Mouse (Mus musculus): ENCODE results near the gene Ldlrad1. TPM values are rescaled to one million over a fixed set of nuclear protein-coding genes. Genes with fewer than 3 reads are reported as not detected.

Gene Ldlrad1
- polyA plus RNA-seq, 1 experiment = not detected

DNA sequence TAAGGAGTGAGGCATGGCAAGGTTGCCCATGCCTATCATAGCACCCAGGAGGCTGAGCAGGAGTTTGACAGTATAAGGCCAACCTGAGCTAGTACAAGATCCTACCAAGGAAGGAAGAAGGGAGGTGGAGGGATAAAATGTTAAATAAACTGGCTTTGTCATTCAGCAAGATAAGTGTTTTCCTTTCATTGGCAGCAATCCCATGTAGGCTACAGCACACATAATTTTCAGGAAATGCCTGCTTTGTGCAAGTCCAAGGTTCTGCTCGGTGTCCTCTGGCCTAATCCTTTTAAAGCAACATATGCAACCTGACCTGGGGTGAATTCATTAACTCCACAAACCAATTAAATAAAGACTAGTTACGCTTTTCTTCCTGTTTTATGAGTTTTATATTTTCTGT lies 36.4 kb downstream of the Ldlrad1 start:
- no peak for DNase-seq (ENCODE audit: low read depth)
- no peak for TF ChIP-seq CTCF (IDR thresholded peaks at IDR 0.05; ENCODE audit: borderline replicate concordance, extremely low read depth, insufficient read depth, insufficient read length)
- no peak for TF ChIP-seq POLR2A (IDR thresholded peaks at IDR 0.05; ENCODE audit: borderline replicate concordance, extremely low read depth, insufficient read depth, insufficient read length, poor library complexity, severe bottlenecking)

DNA sequence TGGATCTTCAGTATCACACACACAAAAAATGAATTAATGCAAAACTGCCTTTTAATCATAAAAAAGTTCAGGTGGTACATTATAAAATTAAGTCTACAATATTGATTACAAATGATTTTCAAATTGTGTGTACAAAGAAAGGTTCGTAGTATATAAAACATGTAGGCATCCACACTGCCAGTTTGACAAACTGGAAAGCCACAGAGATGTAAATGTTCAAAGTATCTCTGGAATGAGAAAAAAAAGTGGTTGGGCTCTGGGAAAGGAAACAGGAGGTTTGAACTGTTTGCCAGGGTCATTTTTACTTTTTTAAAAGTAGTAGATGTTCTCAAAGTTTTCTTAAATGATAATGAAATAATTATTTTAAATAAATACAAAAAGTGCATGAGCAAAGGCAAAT lies 37.1 kb downstream of the Ldlrad1 start:
- no peak for DNase-seq (ENCODE audit: low read depth)
- TF ChIP-seq POLR2A (IDR thresholded peaks at IDR 0.05; ENCODE audit: borderline replicate concordance, extremely low read depth, insufficient read depth, insufficient read length, poor library complexity, severe bottlenecking) (no peak), CTCF (IDR thresholded peaks at IDR 0.05; ENCODE audit: borderline replicate concordance, extremely low read depth, insufficient read depth, insufficient read length) (no peak)

DNA sequence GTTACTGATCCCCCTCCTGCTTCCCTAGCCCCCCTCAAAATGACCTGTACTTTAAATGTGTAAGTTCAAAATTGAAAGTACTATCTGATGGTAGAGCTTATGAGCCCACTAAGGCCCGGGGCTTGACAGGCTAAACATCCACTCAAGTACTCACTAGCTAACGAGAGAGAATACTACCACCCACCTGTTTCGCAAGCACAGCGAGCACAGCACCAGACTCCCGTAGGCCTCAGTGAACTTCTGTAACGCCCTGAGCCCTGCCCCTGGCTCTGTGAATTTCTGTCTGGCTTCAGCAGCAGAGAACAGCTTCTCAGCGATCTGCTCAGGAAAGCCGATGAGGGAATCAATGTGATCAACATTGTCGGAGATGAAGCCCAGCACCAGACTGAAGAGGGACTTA lies 38.1 kb downstream of the Ldlrad1 start:
- no peak for DNase-seq (ENCODE audit: low read depth)
- TF ChIP-seq CTCF (IDR thresholded peaks at IDR 0.05; ENCODE audit: borderline replicate concordance, extremely low read depth, insufficient read depth, insufficient read length) (no peak), POLR2A (IDR thresholded peaks at IDR 0.05; ENCODE audit: borderline replicate concordance, extremely low read depth, insufficient read depth, insufficient read length, poor library complexity, severe bottlenecking) (no peak)

DNA sequence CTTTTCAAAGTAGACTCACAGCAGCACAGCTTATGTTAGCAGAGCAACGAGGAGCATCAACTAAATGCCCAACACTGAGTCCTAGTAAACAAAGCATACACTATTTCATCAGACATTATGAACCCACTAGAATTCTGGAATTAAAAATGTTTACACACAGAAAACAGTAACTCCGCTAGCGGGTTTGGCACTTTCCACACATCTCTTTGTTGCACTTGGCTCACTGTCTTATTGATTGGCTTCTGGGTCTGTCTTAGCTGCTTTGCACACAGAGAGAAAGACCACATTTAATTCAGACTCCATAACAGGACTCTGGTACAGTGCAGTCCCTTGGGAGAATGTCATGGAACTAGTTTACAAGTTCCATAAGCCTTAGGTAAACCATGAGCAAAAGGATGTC lies 39.1 kb downstream of the Ldlrad1 start:
- peak; percentile 26 for DNase-seq (ENCODE audit: low read depth)
- TF ChIP-seq CTCF (IDR thresholded peaks at IDR 0.05; ENCODE audit: borderline replicate concordance, extremely low read depth, insufficient read depth, insufficient read length) (no peak), POLR2A (IDR thresholded peaks at IDR 0.05; ENCODE audit: borderline replicate concordance, extremely low read depth, insufficient read depth, insufficient read length, poor library complexity, severe bottlenecking) (no peak)

- TF ChIP-seq CTCF (IDR thresholded peaks at IDR 0.05; ENCODE audit: borderline replicate concordance, extremely low read depth, insufficient read depth, insufficient read length) = no peak
- TF ChIP-seq POLR2A (IDR thresholded peaks at IDR 0.05; ENCODE audit: borderline replicate concordance, extremely low read depth, insufficient read depth, insufficient read length, poor library complexity, severe bottlenecking) = no peak
Measured at GRCm38 (mm10) chr4:107249471-107249870, 40.5 kb downstream of the Ldlrad1 start.

DNA sequence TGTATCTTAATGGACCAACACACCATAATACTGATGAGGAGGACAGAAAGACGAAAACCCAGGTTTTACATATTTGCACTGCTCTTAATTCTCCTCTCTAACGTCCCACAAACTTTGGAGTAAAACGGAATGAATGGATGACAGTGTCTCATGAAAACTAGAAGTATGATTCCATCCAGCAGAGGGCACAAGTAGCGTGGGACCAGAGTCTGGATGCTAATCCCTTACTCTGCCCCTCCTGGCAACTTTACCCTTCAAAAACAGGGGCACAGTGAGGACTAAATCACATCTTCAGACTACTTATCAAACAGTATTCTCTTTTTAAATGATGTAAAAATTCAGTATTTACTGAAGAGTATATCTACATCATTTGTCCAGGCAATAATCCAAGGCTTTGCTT lies 41.5 kb downstream of the Ldlrad1 start:
- TF ChIP-seq CTCF (IDR thresholded peaks at IDR 0.05; ENCODE audit: borderline replicate concordance, extremely low read depth, insufficient read depth, insufficient read length) (peak; percentile 67; the same call in 1 of the 2 replicates), POLR2A (IDR thresholded peaks at IDR 0.05; ENCODE audit: borderline replicate concordance, extremely low read depth, insufficient read depth, insufficient read length, poor library complexity, severe bottlenecking) (no peak)
- DNase-seq (ENCODE audit: low read depth) = peak; percentile 73

More at GRCm38 (mm10) chr4:107249471-107249870, 40.5 kb downstream of the Ldlrad1 start:
- DNase-seq (ENCODE audit: low read depth) = peak; percentile 66

GRCm38 (mm10) chr4:107252522-107252921 lies 43.5 kb downstream of the Ldlrad1 start:
- TF ChIP-seq CTCF (IDR thresholded peaks at IDR 0.05; ENCODE audit: borderline replicate concordance, extremely low read depth, insufficient read depth, insufficient read length) = no peak
- no peak for TF ChIP-seq POLR2A (IDR thresholded peaks at IDR 0.05; ENCODE audit: borderline replicate concordance, extremely low read depth, insufficient read depth, insufficient read length, poor library complexity, severe bottlenecking)
- DNase-seq (ENCODE audit: low read depth) = no peak

GRCm38 (mm10) chr4:107253125-107254091 lies 44.4 kb downstream of the Ldlrad1 start, which contains the start of the genes Lrrc42 and Hspb11:
Gene Lrrc42 (minus strand): TSS chr4:107253532.
Gene Hspb11 (plus strand): TSS chr4:107253593.
- TF ChIP-seq POLR2A (IDR thresholded peaks at IDR 0.05; ENCODE audit: borderline replicate concordance, extremely low read depth, insufficient read depth, insufficient read length, poor library complexity, severe bottlenecking) (peak; percentile 72), CTCF (IDR thresholded peaks at IDR 0.05; ENCODE audit: borderline replicate concordance, extremely low read depth, insufficient read depth, insufficient read length) (no peak)
- peak; percentile 98 for DNase-seq (ENCODE audit: low read depth)

DNA sequence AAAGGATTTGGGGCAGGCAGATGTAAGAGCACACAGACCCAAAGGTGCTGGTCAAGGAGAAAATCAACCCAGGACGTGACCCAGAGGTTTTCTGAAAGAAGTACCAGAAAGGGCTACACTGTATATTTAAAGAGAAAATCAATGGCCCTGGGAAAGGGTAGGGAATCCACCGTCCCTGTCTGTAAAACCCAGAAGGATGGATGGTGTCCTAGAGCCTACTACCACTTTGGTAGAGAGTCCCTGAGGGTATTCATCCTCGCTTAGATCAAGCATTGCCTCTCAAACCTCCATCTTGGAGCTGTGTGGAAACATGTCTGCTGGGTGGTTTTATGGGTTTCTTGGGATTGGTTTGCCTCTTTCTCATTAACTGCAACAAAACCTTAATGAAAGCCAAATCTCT lies 45.4 kb downstream of the Ldlrad1 start:
- peak; percentile 50 for DNase-seq (ENCODE audit: low read depth)
- TF ChIP-seq POLR2A (IDR thresholded peaks at IDR 0.05; ENCODE audit: borderline replicate concordance, extremely low read depth, insufficient read depth, insufficient read length, poor library complexity, severe bottlenecking) (0 out of 2 replicates have a peak, but pooled peaks have one; percentile 9), CTCF (IDR thresholded peaks at IDR 0.05; ENCODE audit: borderline replicate concordance, extremely low read depth, insufficient read depth, insufficient read length) (no peak)

DNA sequence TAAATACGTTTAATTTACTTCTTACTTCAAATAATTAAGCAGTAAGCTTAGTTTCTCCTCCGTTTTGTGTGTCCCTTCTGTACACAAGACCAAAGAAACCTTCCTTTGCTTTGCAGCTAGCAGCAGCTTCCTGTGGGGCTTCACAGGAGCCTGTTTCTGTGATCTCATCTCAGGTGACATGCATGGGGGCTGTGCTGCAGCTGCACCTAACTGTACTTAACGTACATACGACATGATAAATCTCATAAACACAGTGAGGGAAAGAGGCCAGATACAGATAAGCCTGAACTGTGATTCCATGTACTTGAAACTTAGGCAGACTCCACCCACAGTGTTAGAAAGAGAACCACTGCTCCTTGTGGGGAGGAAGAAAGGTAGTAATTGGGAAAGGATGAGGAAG lies 51.0 kb downstream of the Ldlrad1 start:
- no peak for DNase-seq (ENCODE audit: low read depth)
- TF ChIP-seq POLR2A (IDR thresholded peaks at IDR 0.05; ENCODE audit: borderline replicate concordance, extremely low read depth, insufficient read depth, insufficient read length, poor library complexity, severe bottlenecking) = no peak
- TF ChIP-seq CTCF (IDR thresholded peaks at IDR 0.05; ENCODE audit: borderline replicate concordance, extremely low read depth, insufficient read depth, insufficient read length) = no peak

Other genes with a start within 250 kb of the Ldlrad1 start
- gene Mrpl37, start 142.3 kb upstream of the Ldlrad1 start, polyA plus RNA-seq (2012; rRNA removed) = 88.1 and 114 TPM in 2 replicates
- 3.7 and 4.5 TPM in 2 replicates for gene Cyb5rl, start 142.2 kb upstream of the Ldlrad1 start, polyA plus RNA-seq (2012; rRNA removed)
- gene Cdcp2, start 112.3 kb upstream of the Ldlrad1 start, polyA plus RNA-seq (2012; rRNA removed) = 0.03 and 0.08 TPM in 2 replicates
- 183 and 194 TPM in 2 replicates for gene Tmem59, start 30.8 kb upstream of the Ldlrad1 start, polyA plus RNA-seq (2012; rRNA removed)
- 14.0 and 14.2 TPM in 2 replicates for gene Tceanc2, start 30.1 kb upstream of the Ldlrad1 start, polyA plus RNA-seq (2012; rRNA removed)
- gene Lrrc42, start 44.4 kb downstream of the Ldlrad1 start, polyA plus RNA-seq (2012; rRNA removed) = 33.9 and 34.8 TPM in 2 replicates
- 15.9 and 19.9 TPM in 2 replicates for gene Hspb11, start 44.4 kb downstream of the Ldlrad1 start, polyA plus RNA-seq (2012; rRNA removed)
- not detected in 2 replicates for gene Dio1, start 98.0 kb downstream of the Ldlrad1 start, polyA plus RNA-seq (2012; rRNA removed)
- gene Yipf1, start 105.2 kb downstream of the Ldlrad1 start, polyA plus RNA-seq (2012; rRNA removed) = 39.4 and 40.8 TPM in 2 replicates
- gene Ndc1, start 158.6 kb downstream of the Ldlrad1 start, polyA plus RNA-seq (2012; rRNA removed) = 20.2 and 24.9 TPM in 2 replicates
- gene Glis1, start 225.4 kb downstream of the Ldlrad1 start, polyA plus RNA-seq (2012; rRNA removed) = 1.3 and 1.4 TPM in 2 replicates